Mouse (Mus musculus) left cerebral cortex, adult 18-20 months (tissue): ENCODE measurements around the gene Hrct1. TPM values are rescaled to one million over a fixed set of nuclear protein-coding genes. Genes with fewer than 3 reads are reported as not detected.

Experiments
- DNase-seq, 2 experiments: peaks; one replicate each; pipeline ENCODE4 v3.0.0; 2021 to 2022; ENCODE audit warnings: low spot score in 2 of 2, mixed read lengths in 1 of 2
- total RNA-seq, 2 experiments: library from RNA; stranded (reverse); gene quantifications; 2 replicates each; pipeline ENCODE4 v1.2.3; 2021

The Hrct1 gene
- total RNA-seq, 2 experiments from 2014 or later = 0.61 to 1.5 TPM

DNA sequence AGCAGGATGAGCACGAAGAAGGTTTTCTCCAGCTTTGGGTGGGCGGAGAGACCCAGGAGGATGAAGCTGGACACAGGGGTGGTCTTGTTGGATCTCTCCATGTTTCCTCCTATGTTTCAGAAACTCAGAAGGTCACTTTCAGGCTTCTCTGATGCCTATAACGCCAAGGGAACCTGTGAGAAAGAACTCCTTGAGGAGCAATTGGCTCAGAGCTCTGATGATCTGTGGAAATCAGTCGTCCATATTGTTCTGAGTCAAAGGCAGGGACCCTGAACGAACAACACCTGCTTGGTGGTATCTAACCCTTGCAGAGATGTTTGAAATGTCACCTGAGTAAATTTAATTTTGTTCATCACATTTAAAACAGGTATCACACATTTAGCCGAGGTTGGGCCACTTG, 43.9 kb downstream of the Hrct1 start, which contains the start of gene Olfr159:
TSS of gene Olfr159 (minus strand) at position 101 of the 400 bp plus-strand sequence.
- DNase-seq = no peak

DNA sequence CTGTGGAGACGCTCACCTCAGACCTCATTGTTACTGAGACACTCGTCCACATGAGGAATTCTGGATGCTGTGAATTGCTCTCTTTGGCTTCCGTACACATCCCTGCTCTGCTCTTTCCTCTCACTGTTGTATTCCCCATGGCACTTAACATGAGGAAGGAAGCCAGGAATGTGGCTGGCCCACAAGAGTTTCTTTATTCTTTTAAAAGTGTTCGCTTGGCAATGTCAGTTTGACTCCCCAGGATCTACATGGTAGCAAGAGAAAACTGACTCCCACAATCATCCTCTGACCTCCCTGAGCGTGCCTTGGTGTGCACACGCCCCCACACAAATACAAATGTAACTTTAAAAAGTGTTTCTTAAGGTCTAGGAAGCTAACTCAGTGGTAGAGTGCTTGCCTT, 44.6 kb downstream of the Hrct1 start:
- DNase-seq = no peak

DNA sequence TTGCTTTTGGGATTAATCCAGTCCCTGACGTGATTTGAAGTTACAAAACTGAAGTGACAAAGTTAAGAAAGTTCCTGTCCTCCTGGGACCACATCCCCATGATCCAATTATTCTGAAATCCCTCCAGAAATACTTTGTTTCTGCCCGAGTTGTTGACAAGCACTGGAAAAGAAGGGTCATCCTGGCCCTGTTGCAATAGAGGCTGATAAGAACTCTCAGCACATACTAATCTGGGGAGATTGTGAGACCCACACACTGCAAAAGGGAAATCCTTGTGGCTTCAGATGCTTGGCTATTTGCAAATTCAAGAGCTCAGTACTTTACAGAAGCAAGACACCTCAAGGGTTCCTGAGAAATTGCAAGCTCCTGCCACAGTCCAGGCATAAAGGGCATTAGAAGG, 45.3 kb downstream of the Hrct1 start:
- DNase-seq = no peak

Other genes with a start within 250 kb of the Hrct1 start
- gene Sit1, start 243.5 kb upstream of the Hrct1 start, total RNA-seq = not detected
- gene Ccdc107, start 234.3 kb upstream of the Hrct1 start, total RNA-seq = 10 to 100 TPM; 29.9 to 30.0 TPM
- 1 to 10 TPM in 1 of 2 experiments, under 1 TPM in 1; 0.21 to 1.8 TPM for gene Arhgef39, start 227.5 kb upstream of the Hrct1 start, total RNA-seq
- 1 to 10 TPM in 1 of 2 experiments, under 1 TPM in 1; 0.42 to 1.8 TPM for gene Car9, start 220.2 kb upstream of the Hrct1 start, total RNA-seq
- 1 to 10 TPM; 8.4 to 9.9 TPM for gene Tpm2, start 203.4 kb upstream of the Hrct1 start, total RNA-seq
- gene Creb3, start 164.9 kb upstream of the Hrct1 start, total RNA-seq = 10 to 100 TPM; 78.1 to 80.9 TPM
- gene Tln1, start 164.5 kb upstream of the Hrct1 start, total RNA-seq = 10 to 100 TPM; 51.7 to 51.8 TPM
- 10 to 100 TPM; 44.8 to 50.1 TPM for gene Rgp1, start 148.5 kb upstream of the Hrct1 start, total RNA-seq
- gene Gba2, start 148.3 kb upstream of the Hrct1 start, total RNA-seq = 10 to 100 TPM; 62.1 to 64.2 TPM
- gene Msmp, start 142.7 kb upstream of the Hrct1 start, total RNA-seq = not detected
- gene Npr2, start 95.3 kb upstream of the Hrct1 start, total RNA-seq = 10 to 100 TPM; 47.5 to 48.4 TPM
- gene Spag8, start 73.6 kb upstream of the Hrct1 start, total RNA-seq = 1 to 10 TPM in 1 of 2 experiments, under 1 TPM in 1; 0.87 to 2.1 TPM
- 10 to 100 TPM; 34.1 to 40.5 TPM for gene Hint2, start 70.7 kb upstream of the Hrct1 start, total RNA-seq
- 10 to 100 TPM; 57.7 to 64.8 TPM for gene Tmem8b, start 58.2 kb upstream of the Hrct1 start, total RNA-seq
- gene Fam221b, start 58.0 kb upstream of the Hrct1 start, total RNA-seq = 1 to 10 TPM; 1.6 to 1.7 TPM
- gene Olfr70, start 26.4 kb upstream of the Hrct1 start, total RNA-seq = not detected
- under 1 TPM in 1 of 2 experiments, not detected in 1; 0.12 TPM for gene Olfr71, start 16.9 kb upstream of the Hrct1 start, total RNA-seq
- 1 to 10 TPM in 1 of 2 experiments, under 1 TPM in 1; 0.44 to 1.1 TPM for gene Spaar, start 2.8 kb downstream of the Hrct1 start, total RNA-seq
- gene Olfr159, start 43.8 kb downstream of the Hrct1 start, total RNA-seq = not detected
- not detected for gene Olfr156, start 96.7 kb downstream of the Hrct1 start, total RNA-seq
- not detected for gene Olfr157, start 113.0 kb downstream of the Hrct1 start, total RNA-seq
- not detected for gene Olfr155, start 124.4 kb downstream of the Hrct1 start, total RNA-seq
- 1 to 10 TPM; 6.5 to 8.3 TPM for gene Reck, start 148.3 kb downstream of the Hrct1 start, total RNA-seq
- gene Glipr2, start 230.2 kb downstream of the Hrct1 start, total RNA-seq = 1 to 10 TPM; 3.1 to 4.1 TPM